Mouse (Mus musculus): Measurements from ENCODE around the gene Sspo.

Sspo gene

DNA sequence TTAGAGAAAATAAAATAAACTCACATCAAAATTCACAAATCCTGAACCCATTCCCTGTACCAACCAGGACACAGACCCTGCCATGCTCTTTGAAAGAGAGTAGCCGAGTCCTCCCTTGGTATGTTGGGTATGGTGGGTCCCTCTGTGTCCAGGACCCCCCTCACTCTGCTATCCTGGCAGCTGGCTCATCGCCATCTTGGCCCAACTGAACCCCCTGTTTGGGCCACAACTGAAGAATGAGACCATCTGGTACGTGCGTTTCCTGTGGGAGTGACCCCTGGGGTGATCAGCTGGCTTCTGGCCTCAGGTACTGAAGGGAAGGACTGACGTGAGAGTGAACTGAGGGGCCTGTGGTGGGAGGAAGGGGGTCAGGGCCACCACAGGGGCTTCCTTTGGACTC is 91.8 kb downstream of the Sspo start:
- ATAC-seq (ENCODE audit: low TSS enrichment), result no peak

DNA sequence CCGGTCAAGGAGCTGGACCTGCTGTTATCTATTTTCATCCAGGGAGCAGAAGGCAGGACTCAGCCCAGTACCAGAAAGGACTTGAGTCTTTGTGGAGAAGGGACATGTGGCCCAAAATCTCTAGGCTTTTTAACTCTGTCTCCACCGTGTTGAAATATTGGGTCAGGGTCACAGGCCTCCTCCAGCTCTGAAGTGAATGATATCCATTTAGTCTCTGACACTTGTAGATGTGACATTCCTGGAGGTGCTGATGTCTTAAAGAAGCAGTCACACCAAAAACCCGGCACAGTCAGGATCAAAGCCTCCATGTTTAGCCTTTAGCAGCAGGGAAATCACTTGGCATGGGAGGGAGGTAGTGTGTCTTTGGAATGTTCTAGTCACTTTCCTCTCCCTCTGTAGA is 92.7 kb downstream of the Sspo start:
- no peak for ATAC-seq (ENCODE audit: low TSS enrichment)

- ATAC-seq (ENCODE audit: low TSS enrichment), result no peak
These were observed 93.8 kb downstream of the Sspo start for GRCm38 (mm10) chr6:48541560-48542450.

DNA sequence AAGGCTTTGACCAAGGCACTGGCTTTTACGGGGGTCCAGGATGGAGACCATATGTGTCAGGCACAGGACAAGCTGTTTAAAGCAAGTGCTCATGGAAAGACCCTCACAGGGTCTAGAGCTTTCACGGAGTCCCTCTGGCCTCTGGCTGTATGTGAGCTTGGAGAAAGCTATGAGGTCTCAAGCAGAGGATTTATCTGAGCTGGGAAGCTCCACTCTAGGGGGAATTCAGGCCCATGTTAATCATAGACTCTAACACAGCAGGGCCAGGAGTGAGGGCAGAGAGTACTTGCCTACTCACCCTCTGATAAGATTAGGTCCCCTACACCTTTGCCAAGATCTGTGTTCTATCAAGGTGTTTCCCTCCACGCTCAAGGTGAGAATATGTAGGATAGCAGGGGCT is 94.6 kb downstream of the Sspo start:
- no peak for ATAC-seq (ENCODE audit: low TSS enrichment)

DNA sequence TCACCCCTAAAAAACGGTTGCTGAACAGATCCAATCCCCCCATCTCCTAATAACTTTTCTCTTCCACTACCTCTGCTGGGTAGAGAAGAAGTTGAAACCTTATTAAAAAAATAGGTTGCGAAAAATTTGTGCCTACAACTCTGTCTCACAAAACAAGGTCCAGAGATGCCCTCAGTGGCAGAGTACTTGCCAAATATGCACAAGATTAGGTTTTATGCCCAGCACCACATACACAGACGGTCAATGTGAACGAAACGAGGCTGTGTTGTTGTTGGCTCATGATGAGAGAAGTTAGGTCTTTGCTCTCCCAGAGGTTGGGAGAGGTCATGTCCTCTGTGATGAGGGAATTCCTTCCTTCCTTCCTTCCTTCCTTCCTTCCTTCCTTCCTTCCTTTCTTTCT is 97.2 kb downstream of the Sspo start:
- ATAC-seq (ENCODE audit: low TSS enrichment), result no peak

GRCm38 (mm10) chr6:48546271-48546670 is 98.2 kb downstream of the Sspo start:
- no peak for ATAC-seq (ENCODE audit: low TSS enrichment)

DNA sequence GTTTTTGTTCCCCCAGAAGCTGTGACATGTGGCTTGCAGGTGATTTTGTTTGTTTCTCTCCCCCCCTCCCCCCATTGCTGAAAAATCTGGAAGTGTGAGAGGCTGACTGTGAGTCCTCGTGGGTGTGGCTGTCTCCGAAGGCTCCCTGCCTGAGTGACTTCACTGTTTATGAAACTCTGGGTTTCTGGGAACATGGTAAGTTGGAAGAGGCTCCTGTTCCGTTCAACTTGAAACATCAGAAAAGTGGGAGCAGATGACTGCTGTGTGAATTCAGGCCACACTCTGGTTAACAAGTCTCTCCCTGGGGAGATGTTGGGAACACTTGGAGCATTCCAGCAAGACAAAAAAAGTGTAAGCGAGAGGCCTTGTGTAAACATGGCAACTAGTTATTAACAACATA is 98.8 kb downstream of the Sspo start:
- ATAC-seq (ENCODE audit: low TSS enrichment), result no peak

DNA sequence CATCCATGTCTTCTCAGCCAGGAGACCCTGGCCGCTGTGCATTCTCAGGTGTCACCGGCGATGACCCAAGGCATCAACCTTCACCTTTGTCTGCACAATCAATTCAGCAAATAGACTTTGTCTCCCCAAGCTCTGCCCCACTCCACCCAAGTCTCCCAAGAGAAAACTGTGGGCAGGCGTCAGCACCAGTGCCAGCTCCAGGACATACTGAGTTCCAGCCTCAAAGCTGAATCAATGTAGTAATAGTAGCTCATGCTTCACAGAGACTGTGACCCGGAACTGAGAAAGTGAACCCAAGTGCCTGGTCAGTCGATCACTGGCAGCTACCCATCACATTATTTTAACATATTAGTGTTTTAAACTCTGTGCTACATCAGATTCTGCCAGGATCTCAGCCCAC is 100.3 kb downstream of the Sspo start:
- ATAC-seq (ENCODE audit: low TSS enrichment), result no peak
